Mouse (Mus musculus): ENCODE measurements at regions not wholly inside any gene's neighbourhood (a gene's known extent, or its start where the extent isn't known, plus 50 kb on each side); places are given as distances from the start of the nearest gene placed in this dataset.

DNA sequence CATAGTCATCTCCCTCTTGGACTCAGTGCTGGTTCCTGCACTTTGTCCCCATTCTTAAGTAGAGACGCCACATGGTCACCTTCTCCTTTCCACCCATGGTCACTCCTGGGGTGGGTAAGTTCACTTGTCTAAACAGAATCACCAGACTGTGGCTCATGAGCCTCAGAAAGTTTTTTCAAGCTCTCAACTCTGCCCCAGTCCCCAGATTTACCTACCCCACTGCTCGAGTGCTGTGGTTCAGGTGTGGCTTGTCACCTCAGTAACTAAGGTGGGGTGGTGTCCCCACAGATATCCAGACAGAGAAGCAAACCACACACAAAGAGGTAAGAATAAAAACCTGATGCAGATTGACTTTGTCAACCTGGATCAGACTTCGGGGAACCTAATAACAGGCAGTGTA lies 87.6 kb downstream of the Rpl10-ps3 start:
- DNase-seq = no peak

DNA sequence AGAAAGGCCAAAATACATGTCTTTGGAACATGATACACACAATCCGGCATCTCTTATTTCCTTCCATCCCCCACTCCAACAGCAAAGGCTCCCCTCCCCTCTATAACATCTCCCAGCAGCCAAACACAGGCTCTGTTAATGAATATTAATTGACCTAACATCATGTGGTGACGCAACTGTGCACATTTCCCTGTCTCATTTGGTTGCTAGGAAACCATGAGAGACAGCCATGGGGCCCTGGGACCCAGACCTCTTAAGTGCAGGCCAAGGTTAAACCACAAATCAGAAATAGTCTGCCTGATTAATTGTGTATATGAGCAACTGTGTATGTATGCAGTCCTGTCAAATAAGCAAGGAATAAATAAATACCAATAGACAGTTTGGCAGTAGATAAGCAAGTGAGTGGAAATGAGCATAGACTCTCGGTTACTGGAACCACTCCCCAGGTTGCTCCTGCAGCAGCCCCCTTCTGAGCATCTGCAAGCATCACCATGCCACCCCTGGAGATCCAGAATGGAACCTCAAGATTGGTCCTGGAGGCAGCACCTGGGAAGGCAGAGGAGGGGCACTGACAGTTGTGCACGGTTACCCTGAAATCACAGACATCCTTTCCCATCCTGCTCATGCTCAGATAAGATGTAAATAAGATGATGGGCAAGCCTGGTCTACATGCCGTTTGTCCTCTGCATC lies 99.6 kb downstream of the Rpl10-ps3 start:
- DNase-seq = no peak

DNA sequence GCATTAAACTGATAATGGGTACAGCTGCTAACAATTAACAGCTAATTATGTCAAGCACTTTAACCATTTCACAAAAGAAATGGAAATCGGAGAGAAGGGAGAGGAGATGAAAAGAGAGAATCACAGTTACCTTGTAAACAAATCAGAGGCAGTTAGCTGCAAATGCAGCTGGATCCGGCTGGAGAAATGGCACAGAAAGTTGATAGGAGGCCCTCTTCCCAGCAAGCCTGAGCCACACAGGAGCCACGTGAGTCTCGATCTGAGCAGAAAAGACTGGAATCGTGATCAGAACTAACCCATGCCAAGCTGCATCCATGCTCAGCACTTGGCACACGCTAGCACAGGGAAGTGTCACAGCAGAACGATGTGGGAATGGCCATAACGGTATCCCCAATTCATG lies 103.8 kb downstream of the Rpl10-ps3 start:
- no peak for DNase-seq

DNA sequence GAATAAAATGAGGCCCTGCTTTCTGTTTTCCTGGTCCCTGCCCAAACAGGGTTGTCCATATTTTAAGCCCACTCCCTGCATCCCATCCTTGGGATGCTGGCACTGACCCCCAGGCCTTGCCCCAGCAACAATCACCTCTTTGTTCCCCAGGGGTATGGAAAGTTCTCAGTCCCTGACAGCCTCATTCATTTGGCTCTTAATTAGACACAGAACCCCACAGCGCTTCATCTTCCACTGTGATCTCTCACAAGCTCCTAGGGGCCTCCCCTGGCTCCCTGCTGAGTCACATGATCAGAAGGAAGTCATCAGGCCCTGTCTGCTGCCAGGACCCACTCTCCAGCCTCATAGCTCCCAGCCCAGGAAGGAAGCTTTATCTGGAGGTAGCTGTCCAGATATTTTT lies 108.9 kb downstream of the Rpl10-ps3 start:
- DNase-seq = peak; percentile 12

DNA sequence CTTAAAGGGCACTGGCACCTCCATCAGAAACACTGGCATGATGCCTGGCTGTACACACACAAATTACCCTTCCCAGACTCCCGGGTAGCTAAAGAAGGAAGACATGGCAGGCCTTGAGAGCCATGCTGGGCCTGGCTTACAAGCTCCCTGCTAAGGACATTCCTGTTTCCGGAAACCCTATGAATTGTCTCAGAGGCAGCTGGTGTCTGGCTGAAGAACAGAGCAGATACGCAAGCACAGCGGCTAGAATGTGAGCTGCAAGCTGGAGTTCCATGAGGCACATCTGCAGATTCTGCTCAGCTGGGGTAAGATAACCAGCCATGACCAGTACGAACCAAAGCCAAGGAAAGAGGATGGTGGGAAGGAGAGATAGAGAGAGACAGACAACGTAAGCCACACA lies 110.1 kb downstream of the Rpl10-ps3 start:
- no peak for DNase-seq

DNA sequence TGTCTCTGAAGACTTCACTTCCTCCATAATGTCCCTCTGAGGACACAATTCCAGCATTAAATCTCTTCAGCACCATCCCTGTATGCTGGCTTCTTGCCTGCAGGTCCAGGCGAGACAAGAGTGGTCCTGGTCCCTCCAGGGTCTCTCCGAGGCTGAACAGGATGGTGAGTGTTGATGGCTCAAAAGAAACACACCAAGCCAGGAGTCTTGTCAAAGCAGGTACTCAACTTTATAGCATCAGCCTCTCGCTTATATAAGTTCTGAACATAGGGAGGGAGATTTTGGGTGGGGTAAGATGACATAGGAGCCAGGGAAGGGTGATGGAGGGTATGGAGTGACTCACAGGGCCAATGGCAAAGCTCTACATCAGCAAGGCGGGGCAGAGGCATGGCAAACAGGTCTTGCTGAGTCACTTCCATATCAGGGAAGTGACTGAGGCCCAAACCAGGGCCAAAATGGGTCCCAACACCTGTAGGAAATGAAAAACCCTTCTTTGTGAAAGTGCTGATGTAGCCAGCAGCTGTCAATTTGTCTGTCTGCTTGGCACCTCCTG lies 111.7 kb downstream of the Rpl10-ps3 start:
- DNase-seq = no peak

DNA sequence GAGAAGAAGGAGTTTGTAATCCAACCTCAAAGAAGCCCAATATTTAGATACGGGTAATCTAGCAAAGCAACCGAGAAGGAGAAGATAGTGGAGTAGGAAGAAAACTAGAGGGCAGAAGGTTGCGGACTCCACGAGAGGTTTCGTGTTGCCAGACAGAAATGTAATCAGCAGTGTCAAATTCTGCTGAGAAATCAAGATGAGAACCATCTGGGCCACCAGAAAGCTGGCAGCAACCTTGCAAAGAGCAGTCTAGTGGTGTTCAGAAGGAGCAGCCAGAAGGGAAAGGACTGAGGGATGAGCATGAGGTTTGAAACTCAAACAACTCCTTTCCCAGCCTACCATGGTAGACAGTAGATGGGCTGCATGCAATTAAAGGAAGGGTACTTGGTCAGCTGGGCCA lies 134.3 kb downstream of the Rpl10-ps3 start:
- DNase-seq = no peak

DNA sequence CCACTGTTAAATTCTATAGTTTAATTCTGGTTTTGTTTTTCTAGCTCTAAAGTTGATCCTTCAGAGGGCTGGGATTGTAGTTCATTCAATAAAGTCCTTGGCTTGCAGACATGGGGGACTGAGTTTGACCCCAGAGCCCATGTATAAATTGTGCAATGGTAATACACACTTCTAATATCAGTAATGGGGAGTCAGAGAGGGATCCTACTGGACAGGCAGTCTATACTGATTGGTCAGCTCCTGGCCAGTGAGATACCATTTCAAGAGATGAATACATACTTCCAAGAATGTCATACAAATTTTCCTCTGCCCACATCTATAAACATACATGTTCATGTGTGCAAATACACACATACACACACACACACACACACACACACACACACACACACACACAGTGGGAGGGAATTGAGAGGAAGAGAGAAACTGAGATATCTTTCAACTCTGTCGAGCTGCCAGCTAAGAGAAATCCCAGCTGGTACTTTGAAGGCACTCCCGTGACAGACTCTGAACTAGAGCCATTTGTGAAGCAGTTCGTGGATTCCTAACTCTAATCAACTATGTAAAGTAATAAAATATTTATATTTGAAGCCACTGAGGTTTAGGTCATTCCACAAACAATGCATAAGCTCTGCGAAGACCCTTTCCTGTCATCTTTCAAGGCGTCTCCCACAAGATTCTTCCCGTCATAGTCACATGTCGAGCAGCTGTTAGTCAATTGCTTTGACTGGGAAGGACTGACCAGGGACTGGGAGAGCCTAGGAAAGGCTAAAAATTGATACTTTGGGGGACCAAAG lies 145.1 kb downstream of the Rpl10-ps3 start:
- no peak for DNase-seq

DNA sequence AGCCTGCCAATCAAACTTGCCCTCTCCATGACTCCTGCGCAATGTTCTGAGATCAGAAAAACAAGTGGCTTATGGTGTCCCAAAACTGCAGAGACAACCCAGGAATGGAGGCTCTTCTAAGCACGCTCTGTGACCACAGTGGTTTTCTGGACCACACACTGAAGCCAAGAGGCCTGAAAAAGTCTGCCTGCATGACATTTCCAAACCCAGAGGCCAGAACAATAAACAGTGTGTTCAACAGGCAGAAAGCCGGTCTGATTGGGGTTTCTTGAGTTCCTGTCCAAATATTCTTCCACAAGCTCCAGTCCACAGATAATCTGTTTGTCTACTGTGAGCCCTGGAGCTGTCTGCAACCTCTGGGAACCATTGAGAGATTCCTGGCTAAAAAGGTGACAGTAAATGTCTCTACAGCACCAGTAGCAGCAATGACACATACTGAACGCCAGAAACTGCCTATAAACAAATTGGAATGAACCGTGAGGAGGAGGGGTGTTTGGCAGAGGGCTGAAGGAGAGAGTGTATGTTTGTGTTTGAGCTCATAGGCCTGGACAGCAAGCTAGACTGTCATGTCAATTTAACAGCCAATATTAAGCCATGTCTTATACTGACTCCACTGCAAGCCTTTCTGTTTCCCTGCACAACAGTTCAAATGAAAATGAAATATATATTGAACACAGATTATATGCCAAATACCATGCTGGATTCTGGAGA lies 152.2 kb downstream of the Rpl10-ps3 start:
- DNase-seq = no peak

DNA sequence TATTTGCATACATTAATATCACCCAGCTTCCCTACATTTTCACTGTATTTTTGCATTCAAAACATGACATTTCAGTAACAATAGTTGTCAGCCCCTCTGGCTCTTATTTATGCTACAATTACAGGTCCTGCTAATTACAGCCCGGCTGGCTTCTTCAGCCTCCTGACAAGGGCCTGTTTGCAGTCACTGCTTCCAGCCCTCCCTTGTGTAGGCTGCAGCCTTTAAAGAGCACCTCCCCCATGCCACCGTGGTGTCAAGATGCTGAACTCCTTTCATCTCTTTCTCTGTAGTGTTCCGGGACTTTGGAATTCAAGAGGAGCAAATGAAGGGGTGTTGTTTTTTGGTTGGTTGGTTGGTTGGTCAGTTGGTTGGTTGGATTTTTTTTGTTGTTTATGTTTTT lies 153.6 kb downstream of the Rpl10-ps3 start:
- DNase-seq = no peak

DNA sequence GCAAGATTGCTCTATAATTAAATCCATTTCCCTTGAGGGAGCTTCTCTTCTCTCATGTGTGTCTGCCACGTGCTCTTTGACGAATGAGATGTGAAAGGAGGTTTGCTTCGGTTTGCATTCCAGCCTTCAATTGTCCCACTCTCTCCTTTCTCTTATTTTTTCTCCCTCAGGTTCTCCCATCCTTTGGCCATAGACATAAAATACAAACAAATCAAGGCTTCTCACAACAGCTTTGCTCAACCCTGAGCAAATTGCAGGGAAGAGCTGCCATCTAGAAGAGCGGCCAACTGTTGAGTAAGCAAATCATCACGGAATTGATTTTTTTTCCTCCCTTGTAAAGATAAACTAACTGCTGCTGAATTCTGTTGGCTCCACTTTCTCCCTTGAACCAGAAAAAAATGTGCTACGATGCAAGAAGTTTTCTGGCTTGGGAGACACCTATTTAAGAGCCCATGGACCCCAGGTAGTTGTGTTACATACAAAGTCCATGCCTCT lies 156.1 kb downstream of the Rpl10-ps3 start:
- DNase-seq = no peak

DNA sequence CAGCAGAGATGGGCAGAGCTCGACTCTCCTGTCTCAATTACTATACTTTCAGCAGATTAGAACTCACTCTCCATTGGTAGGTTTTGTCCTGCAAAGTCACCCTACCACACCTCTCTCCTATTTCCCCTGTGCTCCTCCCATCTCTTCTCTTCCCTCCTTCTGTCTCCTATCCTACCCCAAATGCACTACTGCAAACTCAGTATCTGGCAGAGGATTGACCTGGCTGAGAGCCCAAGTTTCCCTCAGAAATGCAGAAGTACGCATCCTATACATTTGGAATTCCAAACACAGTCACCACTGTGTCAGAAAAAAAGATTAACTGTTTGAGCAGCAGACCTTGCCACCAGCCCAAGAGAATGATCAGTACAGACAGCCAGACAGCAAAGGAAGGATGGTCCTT lies 163.4 kb downstream of the Rpl10-ps3 start:
- no peak for DNase-seq

DNA sequence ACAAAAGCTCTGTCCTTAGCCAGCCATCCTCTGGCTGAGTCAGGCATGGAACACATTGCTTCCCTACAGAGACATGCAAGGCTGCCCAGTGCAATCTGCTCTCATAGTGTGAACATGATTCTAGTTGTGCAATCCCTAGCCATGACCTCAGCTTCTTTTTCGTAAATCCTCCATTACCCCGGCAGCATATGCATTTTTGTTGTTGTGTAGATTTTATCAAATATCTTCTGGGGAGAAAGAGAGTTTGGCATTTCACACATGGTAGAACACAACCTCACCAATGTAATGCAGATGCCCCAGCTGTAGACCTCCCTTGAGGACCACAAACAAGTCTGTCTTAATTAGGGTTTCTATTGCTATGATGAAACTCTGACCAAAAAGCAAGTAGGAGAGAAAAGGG lies 168.6 kb downstream of the Rpl10-ps3 start:
- no peak for DNase-seq

DNA sequence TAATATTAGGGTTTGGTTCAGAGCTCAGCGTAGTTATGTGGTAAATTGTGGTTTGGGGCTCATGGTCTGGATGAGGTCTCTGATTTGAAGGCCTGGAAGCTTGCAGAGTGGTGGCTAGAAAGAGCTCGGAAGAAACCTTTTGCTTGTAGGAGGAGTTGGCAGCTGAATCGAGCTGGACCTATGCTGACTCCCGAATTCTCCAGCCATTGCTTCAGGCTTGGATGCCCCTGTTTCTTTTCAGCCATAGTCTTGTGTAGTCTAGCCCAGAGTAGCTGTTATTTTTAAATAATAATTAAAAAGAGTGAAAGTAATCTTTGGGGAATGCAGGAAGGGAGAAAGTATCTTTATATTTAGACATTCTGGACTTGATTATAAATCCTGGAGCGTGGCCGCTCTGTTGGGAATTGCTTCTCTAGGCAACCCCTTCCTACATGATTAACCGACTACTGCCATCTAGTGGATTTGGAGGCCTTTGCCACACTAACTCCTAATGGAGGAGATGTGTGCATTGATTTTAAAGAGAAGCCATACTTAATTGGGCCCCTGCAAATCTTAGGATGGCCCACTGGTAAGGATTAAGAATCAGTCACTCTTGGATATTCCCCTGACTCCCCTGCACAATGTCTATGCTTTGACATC lies 172.8 kb downstream of the Rpl10-ps3 start:
- peak; percentile 79 for DNase-seq

DNA sequence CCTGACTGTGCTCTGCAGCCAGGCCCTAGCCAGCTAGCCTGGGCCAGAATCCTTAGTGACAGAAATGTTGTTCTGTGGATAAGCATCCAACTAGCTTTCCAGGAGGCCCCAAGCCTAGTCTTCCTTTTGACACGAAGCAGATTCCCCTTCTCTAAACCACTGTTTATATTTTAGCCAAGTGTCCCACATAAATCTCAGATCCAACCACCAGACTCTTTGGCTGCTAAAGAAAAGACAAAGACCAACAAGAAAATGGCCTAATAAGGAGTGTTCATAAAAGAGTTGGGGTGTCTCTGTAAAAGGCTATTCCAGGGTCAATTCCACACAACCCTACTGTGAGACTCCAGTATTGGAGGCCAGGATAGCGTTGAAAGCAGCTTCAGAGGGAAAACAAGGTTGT lies 173.6 kb downstream of the Rpl10-ps3 start:
- DNase-seq = no peak

DNA sequence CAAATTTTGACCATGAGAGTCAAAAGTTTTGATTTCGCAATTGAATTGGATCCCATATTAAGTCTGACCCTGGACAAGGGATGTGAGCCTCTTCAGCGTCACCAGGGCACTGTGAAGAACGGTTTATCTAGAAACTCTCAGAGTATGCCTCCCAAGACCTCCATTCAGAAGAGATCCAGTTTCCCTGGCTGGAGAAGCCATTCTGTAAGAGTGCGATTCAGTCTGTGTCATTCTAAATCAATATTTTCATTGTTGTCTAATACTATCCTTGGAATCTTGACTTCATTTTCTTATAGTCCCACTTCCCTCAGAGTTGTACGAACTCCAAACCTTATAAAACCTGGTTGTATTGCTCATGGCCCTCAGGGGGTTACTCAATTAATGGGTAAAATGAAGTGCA lies 174.1 kb downstream of the Rpl10-ps3 start:
- DNase-seq = no peak

DNA sequence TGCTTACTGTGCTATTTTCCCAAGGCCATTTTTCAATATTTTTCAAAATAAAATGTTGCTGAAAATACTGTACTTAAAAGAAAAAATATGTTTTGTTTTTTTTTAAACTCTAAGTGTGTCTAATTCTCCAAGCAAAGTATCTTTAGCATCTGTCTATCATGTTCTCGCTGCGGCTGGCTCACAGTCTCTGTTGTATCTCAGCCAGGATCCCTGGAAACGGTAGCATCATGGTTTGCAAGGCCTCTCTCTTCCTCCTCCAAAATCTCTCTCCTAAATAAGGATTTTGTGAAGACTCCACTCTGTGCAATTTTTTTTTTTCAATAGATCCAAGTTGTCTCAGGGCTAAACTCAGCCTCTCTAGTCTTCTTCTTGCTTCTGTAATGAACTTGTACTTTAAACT lies 190.2 kb downstream of the Rpl10-ps3 start:
- no peak for DNase-seq

DNA sequence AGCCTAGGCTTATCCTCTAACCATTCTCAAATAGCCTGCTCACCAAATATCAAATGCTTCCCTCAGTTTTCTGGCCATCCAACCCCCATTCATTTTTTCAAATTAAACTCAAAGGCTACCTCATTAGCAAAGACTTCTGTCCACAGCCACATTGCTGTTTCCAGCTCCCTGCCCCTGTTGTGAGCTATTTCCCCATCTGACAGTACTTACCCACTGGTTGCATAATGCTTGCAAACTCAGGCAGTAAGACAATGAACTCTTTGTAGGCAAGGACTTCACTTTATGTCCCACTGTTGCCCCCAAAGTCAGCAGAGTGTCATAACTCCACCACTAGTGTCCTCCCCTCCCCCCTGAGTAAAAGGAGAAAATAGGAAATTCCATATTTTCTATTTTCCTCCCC lies 194.7 kb downstream of the Rpl10-ps3 start:
- DNase-seq = no peak

DNA sequence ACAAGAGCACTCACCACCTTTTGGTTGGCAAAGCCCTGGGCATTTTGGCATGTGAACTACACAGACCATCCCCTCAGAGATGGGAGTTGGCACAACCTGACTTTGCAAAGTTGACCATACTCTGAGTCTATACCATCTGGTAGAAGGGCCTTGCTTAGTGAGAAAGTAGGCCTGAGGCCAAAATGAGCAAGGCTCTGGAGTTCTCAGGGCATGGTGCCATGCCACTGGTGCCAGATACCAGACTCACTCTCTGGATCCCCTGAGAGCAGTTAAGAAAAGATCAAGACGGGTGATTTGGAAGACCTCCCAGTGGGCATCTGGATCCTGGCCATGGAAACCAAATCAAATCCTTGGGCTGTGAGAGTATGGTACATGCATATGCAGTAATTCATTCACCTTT lies 202.0 kb downstream of the Rpl10-ps3 start:
- DNase-seq = peak; percentile 50

DNA sequence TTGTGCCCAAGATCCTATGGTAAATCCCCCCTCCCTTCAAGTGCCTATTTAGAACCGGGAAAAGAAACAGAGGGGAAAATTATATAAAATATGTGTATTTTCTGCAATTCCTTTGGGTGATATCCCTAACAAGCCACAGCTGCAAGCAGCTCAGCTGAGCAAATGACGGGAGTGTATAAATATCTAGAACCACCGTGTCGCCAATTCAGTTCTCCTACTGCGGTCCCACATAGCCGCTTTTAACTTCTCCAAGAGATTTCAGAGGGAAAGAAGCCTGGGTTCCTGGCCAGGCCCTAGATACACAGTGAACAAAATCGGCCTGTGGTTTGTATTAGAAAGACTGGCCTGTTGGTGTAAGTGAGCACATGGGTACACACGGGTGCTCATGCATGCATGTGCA lies 202.7 kb downstream of the Rpl10-ps3 start:
- DNase-seq = no peak

DNA sequence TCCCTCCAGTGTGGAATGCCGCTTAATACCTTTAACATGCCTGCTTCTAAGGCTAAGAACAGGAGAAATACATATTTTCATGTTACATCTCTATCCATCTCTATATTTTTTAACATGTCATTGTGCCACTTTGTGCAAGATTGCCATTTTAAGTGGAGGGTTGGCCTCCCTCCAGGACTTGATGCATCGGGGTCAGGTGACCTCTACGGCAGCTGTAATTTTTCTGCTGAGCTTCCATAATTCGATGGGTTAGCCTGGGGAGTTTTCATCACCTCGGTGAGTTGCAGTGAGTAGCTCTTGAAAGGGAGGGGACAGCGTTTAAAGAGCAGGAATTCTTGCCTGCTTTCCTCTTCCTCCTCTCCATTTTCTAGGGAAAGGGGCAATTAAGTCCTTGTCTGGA lies 203.6 kb downstream of the Rpl10-ps3 start:
- DNase-seq = peak; percentile 23

DNA sequence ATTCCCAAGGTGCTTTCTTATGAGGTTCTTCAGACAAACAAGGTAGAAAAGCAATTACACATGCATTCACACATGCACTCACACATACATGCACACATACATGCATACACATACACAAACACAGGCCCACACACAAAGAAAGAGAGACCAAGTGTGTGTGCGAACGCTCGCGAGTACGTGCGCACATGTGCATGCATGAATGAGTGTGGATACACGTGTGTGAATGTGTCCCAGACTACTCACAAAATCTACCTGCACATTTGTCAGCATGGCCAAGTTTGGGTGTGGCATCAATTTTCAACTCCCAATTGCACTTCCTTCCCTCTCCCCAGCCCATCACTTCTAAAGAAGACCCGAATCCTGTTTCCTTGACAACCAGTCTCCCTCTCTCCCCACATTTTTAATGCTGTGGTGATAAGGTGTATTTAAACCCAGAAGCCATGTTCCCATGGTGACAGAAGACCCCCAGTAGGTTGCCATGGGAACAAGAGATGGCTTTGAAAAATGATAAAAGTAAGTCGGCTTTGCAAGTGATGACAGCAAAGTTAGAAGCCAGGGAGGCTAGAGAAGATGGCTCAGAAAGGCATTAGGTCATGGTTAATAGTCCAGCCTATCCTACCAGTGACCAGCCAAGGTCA lies 206.3 kb downstream of the Rpl10-ps3 start:
- DNase-seq = no peak
